Mouse (Mus musculus) bone marrow macrophage, adult 2 months (primary cell): Measurements from ENCODE around the gene Taf1d.

Experiments used
- CTCF ChIP-seq: IDR thresholded peaks from 2 replicates; pipeline ENCODE4 v1.5.1; 2012; ENCODE audit warnings: low read depth, mild to moderate bottlenecking, low read length, moderate library complexity
- POLR2A ChIP-seq: IDR thresholded peaks from 2 replicates; pipeline ENCODE4 v1.6.1; 2012; ENCODE audit warnings: mild to moderate bottlenecking, low read depth, low read length, borderline replicate concordance

- TF ChIP-seq CTCF: no peak
- TF ChIP-seq POLR2A: no peak
Observed at GRCm38 (mm10) chr9:15297112-15297511, 8.9 kb upstream of the Taf1d start.
